Mouse (Mus musculus) adrenal gland, postnatal 10 days (tissue): ENCODE measurements at regions not wholly inside any gene's neighbourhood (a gene's known extent, or its start where the extent isn't known, plus 50 kb on each side); places are given as distances from the start of the nearest gene placed in this dataset.

Experiments used
- DNase-seq: peaks from one replicate; pipeline ENCODE4 v3.0.0; 2021; ENCODE audit warnings: mixed read lengths

GRCm38 (mm10) chr1:4672344-4672743 is 135.3 kb upstream of the Gm37988 start:
- DNase-seq = peak; percentile 15

- no peak for DNase-seq
Measured at GRCm38 (mm10) chr1:4687605-4688004, 120.1 kb upstream of the Gm37988 start.

DNA sequence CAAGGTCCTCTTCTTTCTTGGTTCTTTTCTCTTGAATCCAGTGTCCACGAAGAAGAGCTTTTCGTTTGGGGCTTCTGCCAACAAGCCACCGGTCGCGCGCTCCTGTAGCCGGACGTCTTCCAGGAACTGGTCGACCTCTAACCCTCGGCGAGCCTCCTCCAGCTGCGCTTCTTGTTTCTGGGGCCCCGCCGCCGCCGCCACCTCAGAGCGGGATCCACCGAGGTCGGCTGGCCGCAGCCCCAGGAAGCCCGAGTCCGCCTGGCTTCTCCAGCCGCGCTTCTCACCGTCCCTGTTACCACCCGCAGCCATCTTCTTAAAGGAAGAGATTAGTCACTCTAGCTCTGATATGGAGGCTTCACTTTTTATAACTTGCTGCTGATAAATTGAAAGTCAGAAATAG is 118.6 kb upstream of the Gm37988 start:
- DNase-seq = peak; percentile 26

DNA sequence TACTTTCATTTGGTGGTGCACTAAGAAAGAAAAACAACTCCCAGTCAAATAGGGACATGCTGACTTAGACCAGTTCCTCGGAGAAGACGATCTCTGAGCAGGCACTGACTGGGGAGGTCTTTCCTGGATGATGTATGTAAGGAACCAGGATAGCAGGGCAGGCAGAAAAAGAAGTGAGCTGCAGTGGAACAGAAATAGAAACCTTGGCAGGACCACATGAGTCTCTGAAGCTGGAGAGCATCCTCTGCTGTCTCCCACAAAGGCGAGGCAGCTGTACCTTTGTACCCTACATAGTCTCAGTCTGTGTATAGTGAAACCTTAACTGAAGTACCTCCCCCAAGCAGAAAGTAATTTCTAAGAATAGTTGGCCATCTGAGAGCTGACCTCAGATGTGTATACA is 104.4 kb upstream of the Gm37988 start:
- DNase-seq = no peak

DNA sequence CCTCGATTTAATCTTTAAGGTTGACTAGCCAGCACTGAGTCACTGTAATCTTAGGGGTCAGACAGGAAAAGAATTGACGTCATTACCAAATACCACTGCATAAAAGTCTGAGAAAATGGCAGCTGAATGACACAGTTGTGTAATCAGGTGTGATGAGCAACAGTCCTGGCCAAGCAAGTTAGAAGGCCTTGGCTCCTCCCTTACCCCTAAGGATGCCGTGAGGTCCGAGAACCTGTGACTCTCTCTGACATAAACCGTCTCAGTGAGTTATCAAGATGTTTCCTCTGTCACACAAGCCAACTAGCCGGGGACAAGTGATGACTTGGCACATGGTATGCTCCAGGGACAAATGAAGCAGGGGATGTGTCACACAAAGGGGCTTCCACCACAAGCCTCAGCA is 101.5 kb upstream of the Gm37988 start:
- DNase-seq = peak; percentile 19

- DNase-seq = no peak
Measured at GRCm38 (mm10) chr1:4722333-4722931, 85.3 kb upstream of the Gm37988 start.
